Mouse (Mus musculus) hindbrain, embryonic 13.5 days (tissue): ENCODE results near the gene Mospd3. TPM values are rescaled to one million over a fixed set of nuclear protein-coding genes. Genes with fewer than 3 reads are reported as not detected.

Source experiments
- ATAC-seq: fragments of 200-750 bp; cut with Nextera tagmentation; 2 replicates; pipeline ENCODE4 v1.8.0; 2017; ENCODE audit warnings: moderate TSS enrichment; ENCODE audit not compliant: low FRiP score
- H3K27ac ChIP-seq: fragments of 300-500 bp; sonication (generic); 2 replicates; pipeline ENCODE4 v1.5.1; 2015; ENCODE audit warnings: inconsistent platforms, mild to moderate bottlenecking, moderate library complexity
- H3K27me3 ChIP-seq: fragments of 300-500 bp; sonication (generic); 2 replicates; pipeline ENCODE4 v1.6.1; 2015; ENCODE audit warnings: mild to moderate bottlenecking, inconsistent platforms
- H3K36me3 ChIP-seq: fragments of 300-500 bp; sonication (generic); 2 replicates; pipeline ENCODE4 v1.6.1; 2015; ENCODE audit warnings: mild to moderate bottlenecking, inconsistent platforms
- H3K4me1 ChIP-seq: fragments of 300-500 bp; sonication (generic); replicated peaks from 2 replicates; pipeline ENCODE4 v1.6.1; 2015; ENCODE audit warnings: inconsistent platforms
- H3K4me2 ChIP-seq: fragments of 300-500 bp; sonication (generic); 2 replicates; pipeline ENCODE4 v1.6.1; 2015; ENCODE audit warnings: inconsistent platforms, mild to moderate bottlenecking, moderate library complexity
- H3K4me3 ChIP-seq: fragments of 300-500 bp; sonication (generic); 2 replicates; pipeline ENCODE4 v1.5.1; 2015; ENCODE audit warnings: mild to moderate bottlenecking, inconsistent platforms
- H3K9ac ChIP-seq: fragments of 300-500 bp; sonication (generic); 2 replicates; pipeline ENCODE4 v1.6.1; 2015; ENCODE audit warnings: mild to moderate bottlenecking, inconsistent platforms
- H3K9me3 ChIP-seq: fragments of 300-500 bp; sonication (generic); 2 replicates; pipeline ENCODE4 v1.6.1; 2016; ENCODE audit warnings: inconsistent platforms
- WGBS: fragments of 180-500 bp; shearing (Covaris S2); methylation state at CpG from one replicate; pipeline ENCODE4 v1.1.7; 2015; 5-methylcytosine and 5-hydroxymethylcytosine counted together
- polyA plus RNA-seq: library from polyadenylated mRNA; unstranded; fragments of >200 nt; fragmentation: Nextera tagmentation; extraction: Ambion mirVana; gene quantifications from 2 replicates; pipeline ENCODE4 v1.2.1, GENCODE M21; 2015

Mospd3 gene
- polyA plus RNA-seq = 49.1 and 49.6 TPM in 2 replicates

DNA sequence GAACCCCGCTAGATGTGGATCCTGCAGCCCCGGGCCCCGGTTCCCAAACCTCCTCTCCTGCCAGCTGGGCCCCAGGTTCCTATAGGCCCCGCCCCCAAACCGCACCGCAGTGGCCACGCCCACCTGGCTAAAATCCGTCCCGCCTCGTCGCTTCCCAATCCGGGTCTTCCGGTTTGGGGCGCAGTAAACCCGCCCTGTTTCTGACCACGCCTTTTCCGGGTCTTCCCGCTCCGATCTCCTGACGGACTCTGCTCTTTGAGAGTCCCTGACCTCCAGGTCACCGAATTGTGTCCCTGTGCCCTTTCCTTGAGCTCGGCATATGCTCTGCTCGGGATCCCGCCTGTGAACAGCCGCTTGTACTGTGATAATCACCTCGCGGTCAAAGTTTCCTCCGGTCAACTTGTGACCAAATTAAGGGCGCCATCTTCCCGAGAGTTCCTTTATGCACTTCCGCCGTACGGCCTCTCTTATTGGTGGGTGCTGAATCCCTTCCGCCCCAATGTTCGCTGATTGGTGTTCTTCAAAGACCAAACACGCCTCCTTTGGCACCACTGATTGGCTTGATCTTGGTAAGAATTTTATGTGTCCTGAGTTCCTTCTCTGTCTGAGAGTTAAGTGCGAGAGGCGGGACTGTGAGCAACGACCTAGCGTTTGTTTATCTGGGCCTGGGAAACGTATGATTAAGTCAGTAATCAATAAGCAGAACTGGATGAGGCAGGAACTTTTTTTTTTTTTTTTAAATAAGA lies at the start of gene Mospd3:
TSS of gene Mospd3 (minus strand) at position 440 of the 746 bp plus-strand sequence.
- H3K27ac ChIP-seq = peak within 1 kb of the TSS; percentile 88
- no peaks in the 10 kb centered on the region for H3K9me3 ChIP-seq
- H3K27me3 ChIP-seq = no peaks in the 10 kb centered on the region
- H3K36me3 ChIP-seq = peaks cover 15% of the 10 kb centered on the region
- peak; percentile 97 for ATAC-seq
- peak within 1 kb of the TSS; percentile 97 for H3K4me2 ChIP-seq
- H3K4me1 ChIP-seq = peaks cover 32% of the 10 kb centered on the region
- peak within 1 kb of the TSS; percentile 77 for H3K4me3 ChIP-seq
- peak within 1 kb of the TSS; percentile 91 for H3K9ac ChIP-seq
- under 1% methylated on average over 41 of the region's 41 CpGs for WGBS

- Histone ChIP-seq H3K4me1 (peaks cover 30% of the 10 kb centered on the region), H3K4me3 (no peak overlapping the region), H3K4me2 (peak overlapping the region; percentile 38), H3K27ac (0 out of 2 replicates have a peak overlapping the region, but pooled peaks have one; percentile 12), H3K36me3 (peaks cover 35% of the 10 kb centered on the region), H3K9me3 (no peaks in the 10 kb centered on the region), H3K9ac (peak overlapping the region; percentile 49; the same call in 1 of the 2 replicates), H3K27me3 (peaks cover 22% of the 10 kb centered on the region)
- WGBS = 16% methylated on average over 17 of the region's 18 CpGs
- no peak for ATAC-seq
Observed at GRCm38 (mm10) chr5:137649669-137650571, 49.1 kb upstream of the Mospd3 start.

- ATAC-seq = no peak
Observed at GRCm38 (mm10) chr5:137649251-137649650, 48.4 kb upstream of the Mospd3 start.

GRCm38 (mm10) chr5:137647827-137648601 lies 47.2 kb upstream of the Mospd3 start:
- Histone ChIP-seq H3K27ac (no peak overlapping the region), H3K9me3 (no peaks in the 10 kb centered on the region), H3K36me3 (peaks cover 18% of the 10 kb centered on the region), H3K27me3 (peaks cover 41% of the 10 kb centered on the region), H3K9ac (no peak overlapping the region; the same call in 1 of the 2 replicates), H3K4me3 (no peak overlapping the region), H3K4me2 (no peak overlapping the region), H3K4me1 (peaks cover 30% of the 10 kb centered on the region)
- peak; percentile 37; the same call in 1 of the 2 replicates for ATAC-seq
- 75% methylated on average over 9 of the region's 9 CpGs for WGBS

More at GRCm38 (mm10) chr5:137649251-137649650, 48.4 kb upstream of the Mospd3 start:
- Histone ChIP-seq H3K9ac (no peak overlapping the region), H3K27ac (no peak overlapping the region), H3K9me3 (no peaks in the 10 kb centered on the region), H3K4me1 (peaks cover 30% of the 10 kb centered on the region), H3K4me3 (no peak overlapping the region), H3K36me3 (peaks cover 30% of the 10 kb centered on the region), H3K4me2 (no peak overlapping the region), H3K27me3 (peaks cover 29% of the 10 kb centered on the region)
- 32% methylated on average over 4 of the region's 4 CpGs for WGBS

- Histone ChIP-seq H3K9me3 (no peaks in the 10 kb centered on the region), H3K36me3 (peaks cover 21% of the 10 kb centered on the region), H3K4me3 (peak within 1 kb of the TSS; percentile 32), H3K27me3 (peaks cover 50% of the 10 kb centered on the region), H3K4me2 (peak within 1 kb of the TSS; percentile 49), H3K9ac (peak within 1 kb of the TSS; percentile 39), H3K4me1 (peaks cover 30% of the 10 kb centered on the region), H3K27ac (no peak within 1 kb of the TSS)
- WGBS = 13% methylated on average over 11 of the region's 11 CpGs
- ATAC-seq = no peak
Observed at GRCm38 (mm10) chr5:137645652-137646091, 44.8 kb upstream of the Mospd3 start, which contains the start of gene Irs3. Gene Irs3, minus strand, starts transcription at chr5:137645714.

- Histone ChIP-seq H3K27ac (no peak overlapping the region), H3K4me3 (peak overlapping the region; percentile 32), H3K9ac (peak overlapping the region; percentile 39), H3K4me2 (peak overlapping the region; percentile 49), H3K4me1 (peaks cover 26% of the 10 kb centered on the region), H3K9me3 (no peaks in the 10 kb centered on the region), H3K36me3 (peaks cover 26% of the 10 kb centered on the region), H3K27me3 (peaks cover 50% of the 10 kb centered on the region)
- 2% methylated on average over 44 of the region's 44 CpGs for WGBS
- no peak for ATAC-seq
Observed at GRCm38 (mm10) chr5:137645091-137645651, 44.3 kb upstream of the Mospd3 start.

DNA sequence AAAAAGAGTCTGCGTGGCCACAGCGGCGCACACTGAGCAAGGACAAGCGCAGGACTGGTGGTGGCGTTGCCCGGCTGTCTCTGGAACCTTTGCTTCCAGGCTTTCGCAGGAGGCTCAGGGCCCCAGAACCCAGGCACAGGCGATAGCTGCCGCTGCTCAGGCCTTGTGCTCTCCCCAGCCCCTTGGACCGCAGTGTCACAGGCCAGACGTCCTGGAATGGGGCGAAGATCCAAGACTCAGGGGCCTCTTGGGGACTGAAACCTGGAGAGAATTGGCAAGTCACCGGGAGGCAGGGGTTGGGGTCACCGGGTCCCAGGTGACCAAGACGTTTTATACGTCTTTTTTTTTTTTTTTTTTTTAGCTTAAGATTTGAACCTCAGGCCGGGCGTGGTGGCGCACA lies 43.6 kb upstream of the Mospd3 start:
- Histone ChIP-seq H3K4me2 (no peak overlapping the region), H3K4me1 (peaks cover 20% of the 10 kb centered on the region), H3K36me3 (peaks cover 32% of the 10 kb centered on the region), H3K9ac (no peak overlapping the region), H3K27ac (no peak overlapping the region), H3K4me3 (no peak overlapping the region), H3K27me3 (peaks cover 50% of the 10 kb centered on the region), H3K9me3 (no peaks in the 10 kb centered on the region)
- 37% methylated on average over 19 of the region's 19 CpGs for WGBS
- ATAC-seq = no peak

DNA sequence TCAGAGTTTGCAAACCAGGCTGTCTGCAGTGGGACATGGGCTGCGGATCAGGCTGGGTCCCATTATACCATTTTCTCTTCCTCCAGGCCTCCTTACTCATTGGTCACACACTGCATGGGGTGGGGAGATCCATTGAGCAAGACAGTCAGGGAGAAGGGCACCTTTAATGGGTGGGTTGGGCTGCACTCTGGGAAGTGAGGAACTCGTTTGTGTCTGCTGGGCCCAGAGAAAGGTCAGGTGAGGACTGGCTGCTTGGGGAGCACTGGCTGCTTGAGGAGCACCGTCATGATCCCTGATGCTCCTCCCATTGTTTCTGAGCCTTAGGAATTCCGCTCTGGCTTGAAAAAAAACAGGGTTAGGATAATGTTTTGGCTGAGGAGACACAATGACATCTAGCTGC lies 42.0 kb upstream of the Mospd3 start:
- Histone ChIP-seq H3K9ac (no peak overlapping the region; the same call in 1 of the 2 replicates), H3K27me3 (peaks cover 50% of the 10 kb centered on the region), H3K36me3 (peaks cover 48% of the 10 kb centered on the region), H3K27ac (no peak overlapping the region), H3K4me1 (peaks cover 8% of the 10 kb centered on the region), H3K4me2 (no peak overlapping the region), H3K4me3 (no peak overlapping the region), H3K9me3 (no peaks in the 10 kb centered on the region)
- ATAC-seq = no peak
- 52% methylated on average over 4 of the region's 4 CpGs for WGBS

DNA sequence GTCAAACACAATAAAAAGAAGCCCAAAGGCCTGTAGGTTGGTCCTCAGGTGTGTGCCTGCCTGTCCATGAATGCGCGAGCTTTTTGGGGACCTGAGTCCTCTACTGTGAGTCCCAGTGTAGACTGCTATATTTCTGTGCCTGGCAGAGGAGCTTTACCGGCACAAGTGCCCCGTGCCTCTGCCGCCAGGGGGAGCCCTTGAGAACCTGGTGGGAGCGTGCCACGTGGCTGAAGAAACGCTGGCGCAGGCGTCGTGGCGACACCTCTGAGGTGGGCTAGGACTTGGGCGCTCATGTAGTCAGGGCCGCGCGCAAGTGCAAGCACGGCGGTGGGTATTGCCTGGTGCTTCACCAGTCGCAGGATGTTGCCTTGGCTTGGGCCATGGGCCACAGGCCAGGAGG lies 40.2 kb upstream of the Mospd3 start, which contains the start of gene Sap25:
TSS of gene Sap25 (plus strand) at position 281 of the 400 bp plus-strand sequence.
- Histone ChIP-seq H3K9ac (no peak within 1 kb of the TSS), H3K36me3 (peaks cover 67% of the 10 kb centered on the region), H3K4me1 (peaks cover 7% of the 10 kb centered on the region), H3K4me3 (no peak within 1 kb of the TSS), H3K9me3 (no peaks in the 10 kb centered on the region), H3K4me2 (no peak within 1 kb of the TSS), H3K27ac (no peak within 1 kb of the TSS), H3K27me3 (peaks cover 39% of the 10 kb centered on the region)
- 88% methylated on average over 19 of the region's 19 CpGs for WGBS
- no peak for ATAC-seq

- H3K27ac ChIP-seq = no peak overlapping the region
- H3K4me2 ChIP-seq = no peak overlapping the region
- no peak overlapping the region for H3K9ac ChIP-seq
- WGBS = 91% methylated on average over 7 of the region's 7 CpGs
- no peaks in the 10 kb centered on the region for H3K9me3 ChIP-seq
- no peaks in the 10 kb centered on the region; the same call in 1 of the 2 replicates for H3K4me1 ChIP-seq
- ATAC-seq = no peak
- H3K27me3 ChIP-seq = peaks cover 24% of the 10 kb centered on the region
- peaks cover 78% of the 10 kb centered on the region for H3K36me3 ChIP-seq
- H3K4me3 ChIP-seq = no peak overlapping the region
Observed at GRCm38 (mm10) chr5:137639472-137639871, 38.6 kb upstream of the Mospd3 start.

GRCm38 (mm10) chr5:137633397-137634084 lies 32.7 kb upstream of the Mospd3 start:
- WGBS = 70% methylated on average over 12 of the region's 12 CpGs
- ATAC-seq = no peak
- peaks cover 47% of the 10 kb centered on the region for H3K4me1 ChIP-seq
- H3K4me3 ChIP-seq = no peak overlapping the region
- H3K27me3 ChIP-seq = no peaks in the 10 kb centered on the region
- no peak overlapping the region for H3K27ac ChIP-seq
- H3K4me2 ChIP-seq = no peak overlapping the region
- H3K9ac ChIP-seq = peak overlapping the region; percentile 35; the same call in 1 of the 2 replicates
- no peaks in the 10 kb centered on the region for H3K9me3 ChIP-seq
- H3K36me3 ChIP-seq = peaks cover 45% of the 10 kb centered on the region
